Mouse (Mus musculus) intestine, embryonic 15.5 days (tissue): ENCODE measurements around the gene Rbm6. TPM values are rescaled to one million over a fixed set of nuclear protein-coding genes. Genes with fewer than 3 reads are reported as not detected.
A peak's percentile ranks its signal among the peaks of the same experiment; 100 is the strongest.

Experiments used
- ATAC-seq: fragments of 200-750 bp; cut with Nextera tagmentation; 2 replicates; pipeline ENCODE4 v1.8.0; 2017; ENCODE audit warnings: moderate TSS enrichment, moderate library complexity
- H3K27ac ChIP-seq: fragments of 300-500 bp; sonication (generic); 2 replicates; pipeline ENCODE4 v1.5.1; 2015; ENCODE audit warnings: mild to moderate bottlenecking, inconsistent platforms
- H3K27me3 ChIP-seq: fragments of 300-500 bp; sonication (generic); replicated peaks from 2 replicates; pipeline ENCODE4 v1.6.1; 2015; ENCODE audit warnings: inconsistent platforms
- H3K36me3 ChIP-seq: fragments of 300-500 bp; sonication (generic); 2 replicates; pipeline ENCODE4 v1.6.1; 2015; ENCODE audit warnings: inconsistent platforms
- H3K4me1 ChIP-seq: fragments of 300-500 bp; sonication (generic); replicated peaks from 2 replicates; pipeline ENCODE4 v1.6.1; 2015; ENCODE audit warnings: inconsistent platforms
- H3K4me2 ChIP-seq: fragments of 300-500 bp; sonication (generic); replicated peaks from 2 replicates; pipeline ENCODE4 v1.6.1; 2015; ENCODE audit warnings: mild to moderate bottlenecking, inconsistent platforms
- H3K4me3 ChIP-seq: fragments of 300-500 bp; sonication (generic); replicated peaks from 2 replicates; pipeline ENCODE4 v1.5.1; 2015; ENCODE audit warnings: inconsistent platforms
- H3K9ac ChIP-seq: fragments of 300-500 bp; sonication (generic); 2 replicates; pipeline ENCODE4 v1.6.1; 2015; ENCODE audit warnings: inconsistent platforms
- H3K9me3 ChIP-seq: fragments of 300-500 bp; sonication (generic); 2 replicates; pipeline ENCODE4 v1.6.1; 2016; ENCODE audit warnings: inconsistent platforms
- WGBS: fragments of 180-500 bp; shearing (Covaris S2); methylation state at CpG from one replicate; pipeline ENCODE4 v1.1.7; 2015; 5-methylcytosine and 5-hydroxymethylcytosine counted together
- polyA plus RNA-seq: library from polyadenylated mRNA; unstranded; fragments of >200 nt; fragmentation: Nextera tagmentation; extraction: Ambion mirVana; gene quantifications from 2 replicates; pipeline ENCODE4 v1.2.1, GENCODE M21; 2015

Rbm6 gene
- 67.2 and 70.5 TPM in 2 replicates for polyA plus RNA-seq

- Histone ChIP-seq H3K9me3 (no peaks in the 10 kb centered on the region), H3K4me2 (peak within 1 kb of the TSS; percentile 54), H3K27ac (peak within 1 kb of the TSS; percentile 97), H3K4me1 (peaks cover 12% of the 10 kb centered on the region), H3K4me3 (peak within 1 kb of the TSS; percentile 97), H3K9ac (peak within 1 kb of the TSS; percentile 98), H3K27me3 (no peaks in the 10 kb centered on the region), H3K36me3 (0 out of 2 replicates have a peak, but pooled peaks cover 3% of the 10 kb centered on the region)
- ATAC-seq = no peak
- WGBS = 9% methylated on average over 14 of the region's 14 CpGs
Observed at GRCm38 (mm10) chr9:107873137-107873536, at the start of gene Rbm6. Gene Rbm6 (minus strand): TSS chr9:107873237.

GRCm38 (mm10) chr9:107919441-107919840, 46.4 kb upstream of the Rbm6 start:
- Histone ChIP-seq H3K4me3 (no peak overlapping the region), H3K4me2 (no peak overlapping the region), H3K9ac (no peak overlapping the region), H3K27me3 (no peaks in the 10 kb centered on the region), H3K27ac (no peak overlapping the region), H3K4me1 (peaks cover 7% of the 10 kb centered on the region), H3K9me3 (no peaks in the 10 kb centered on the region), H3K36me3 (peaks cover 20% of the 10 kb centered on the region)
- 83% methylated on average over 5 of the region's 5 CpGs for WGBS
- no peak for ATAC-seq

- 77% methylated on average over 6 of the region's 6 CpGs for WGBS
- Histone ChIP-seq H3K36me3 (peaks cover 23% of the 10 kb centered on the region), H3K4me1 (peaks cover 5% of the 10 kb centered on the region), H3K4me3 (no peak overlapping the region), H3K27me3 (no peaks in the 10 kb centered on the region), H3K9me3 (no peaks in the 10 kb centered on the region), H3K27ac (0 out of 2 replicates have a peak overlapping the region, but pooled peaks have one; percentile 17), H3K9ac (no peak overlapping the region), H3K4me2 (no peak overlapping the region)
- ATAC-seq = no peak
Observed at GRCm38 (mm10) chr9:107918884-107919283, 45.8 kb upstream of the Rbm6 start.

- whole genome bisulfite sequencing = 33% methylated on average over 13 of the region's 13 CpGs
- no peaks in the 10 kb centered on the region for H3K27me3 ChIP-seq
- H3K4me3 ChIP-seq = no peak overlapping the region
Observed at GRCm38 (mm10) chr9:107917895-107918608, 45.0 kb upstream of the Rbm6 start.

GRCm38 (mm10) chr9:107914764-107915420, 41.9 kb upstream of the Rbm6 start:
- peaks cover 23% of the 10 kb centered on the region for H3K36me3 ChIP-seq
- no peak overlapping the region for H3K4me3 ChIP-seq
- no peak overlapping the region for H3K9ac ChIP-seq
- no peak for ATAC-seq
- WGBS = 75% methylated on average over 16 of the region's 16 CpGs
- no peak overlapping the region for H3K27ac ChIP-seq
- peaks cover 4% of the 10 kb centered on the region for H3K4me1 ChIP-seq
- H3K27me3 ChIP-seq = no peaks in the 10 kb centered on the region
- no peaks in the 10 kb centered on the region for H3K9me3 ChIP-seq
- no peak overlapping the region for H3K4me2 ChIP-seq

More at GRCm38 (mm10) chr9:107917895-107918608, 45.0 kb upstream of the Rbm6 start:
- no peaks in the 10 kb centered on the region for H3K9me3 ChIP-seq
- H3K4me1 ChIP-seq = peaks cover 4% of the 10 kb centered on the region
- H3K36me3 ChIP-seq = peaks cover 24% of the 10 kb centered on the region
- H3K9ac ChIP-seq = no peak overlapping the region
- H3K27ac ChIP-seq = no peak overlapping the region; the same call in 1 of the 2 replicates
- H3K4me2 ChIP-seq = no peak overlapping the region
- ATAC-seq = peak; percentile 40; the same call in 1 of the 2 replicates

GRCm38 (mm10) chr9:107910025-107910769, 37.2 kb upstream of the Rbm6 start:
- peak; percentile 62 for ATAC-seq
- Histone ChIP-seq H3K4me3 (peak overlapping the region; percentile 53), H3K4me1 (peaks cover 35% of the 10 kb centered on the region), H3K4me2 (peak overlapping the region; percentile 81), H3K9ac (peak overlapping the region; percentile 2; the same call in 1 of the 2 replicates), H3K27ac (peak overlapping the region; percentile 71), H3K27me3 (no peaks in the 10 kb centered on the region), H3K9me3 (no peaks in the 10 kb centered on the region), H3K36me3 (peaks cover 10% of the 10 kb centered on the region)
- WGBS = 63% methylated on average over 15 of the region's 15 CpGs

GRCm38 (mm10) chr9:107908410-107909158, 35.5 kb upstream of the Rbm6 start:
- Histone ChIP-seq H3K4me3 (peak overlapping the region; percentile 53), H3K9ac (peak overlapping the region; percentile 57), H3K4me2 (peak overlapping the region; percentile 81), H3K4me1 (peaks cover 40% of the 10 kb centered on the region), H3K27ac (peak overlapping the region; percentile 83), H3K9me3 (no peaks in the 10 kb centered on the region), H3K27me3 (no peaks in the 10 kb centered on the region), H3K36me3 (0 out of 2 replicates have a peak, but pooled peaks cover 6% of the 10 kb centered on the region)
- WGBS = 27% methylated on average over 18 of the region's 18 CpGs
- ATAC-seq = peak; percentile 63

GRCm38 (mm10) chr9:107907801-107908120, 34.7 kb upstream of the Rbm6 start:
- Histone ChIP-seq H3K9ac (peak overlapping the region; percentile 57), H3K4me3 (peak overlapping the region; percentile 53), H3K4me1 (peaks cover 40% of the 10 kb centered on the region), H3K36me3 (peaks cover 7% of the 10 kb centered on the region), H3K27me3 (no peaks in the 10 kb centered on the region), H3K9me3 (no peaks in the 10 kb centered on the region), H3K27ac (peak overlapping the region; percentile 83), H3K4me2 (peak overlapping the region; percentile 81)
- ATAC-seq = no peak
- 64% methylated on average over 14 of the region's 14 CpGs for WGBS

- H3K27me3 ChIP-seq = no peaks in the 10 kb centered on the region
- H3K27ac ChIP-seq = peak overlapping the region; percentile 83
- H3K4me1 ChIP-seq = peaks cover 40% of the 10 kb centered on the region
- H3K9ac ChIP-seq = peak overlapping the region; percentile 57
- peak overlapping the region; percentile 81 for H3K4me2 ChIP-seq
- H3K36me3 ChIP-seq = peaks cover 10% of the 10 kb centered on the region
- peak overlapping the region; percentile 53 for H3K4me3 ChIP-seq
- WGBS = 38% methylated on average over 31 of the region's 31 CpGs
- ATAC-seq = no peak
- no peaks in the 10 kb centered on the region for H3K9me3 ChIP-seq
Observed at GRCm38 (mm10) chr9:107906967-107907800, 34.1 kb upstream of the Rbm6 start.

GRCm38 (mm10) chr9:107906252-107906966, 33.4 kb upstream of the Rbm6 start, which contains the start of gene Mst1r:
Gene Mst1r (plus strand): TSS chr9:107906873.
- Histone ChIP-seq H3K9me3 (no peaks in the 10 kb centered on the region), H3K4me1 (peaks cover 40% of the 10 kb centered on the region), H3K4me2 (peak within 1 kb of the TSS; percentile 81), H3K36me3 (peaks cover 4% of the 10 kb centered on the region), H3K27ac (peak within 1 kb of the TSS; percentile 83), H3K4me3 (peak within 1 kb of the TSS; percentile 53), H3K9ac (peak within 1 kb of the TSS; percentile 57), H3K27me3 (no peaks in the 10 kb centered on the region)
- peak; percentile 82 for ATAC-seq
- 19% methylated on average over 19 of the region's 19 CpGs for WGBS
